Mouse (Mus musculus) E14TG2a.4 (cell line): ENCODE measurements at regions not wholly inside any gene's neighbourhood (a gene's known extent, or its start where the extent isn't known, plus 50 kb on each side); places are given as distances from the start of the nearest gene placed in this dataset.

Experiments
- CTCF ChIP-seq: conservative IDR thresholded peaks from 2 replicates; pipeline ENCODE4 v1.5.1; 2014; ENCODE audit warnings: low read length
- POU5F1 ChIP-seq: IDR thresholded peaks from 2 replicates; pipeline ENCODE4 v1.6.1; 2014; ENCODE audit warnings: low read length, borderline replicate concordance

- no peak for TF ChIP-seq CTCF
- TF ChIP-seq POU5F1, result no peak
These were observed 198.3 kb downstream of the Cdca7 start for GRCm38 (mm10) chr2:72674229-72674628.
